Mouse (Mus musculus) adrenal gland, adult 2 months (tissue): Measurements from ENCODE around the gene Ddc. TPM values are rescaled to one million over a fixed set of nuclear protein-coding genes. Genes with fewer than 3 reads are reported as not detected.

Experiments used
- DNase-seq: peaks from one replicate; pipeline ENCODE4 v3.0.0; 2021
- polyA plus RNA-seq: library from polyadenylated mRNA; depleted of rRNA; stranded (reverse); fragments of >200 nt; gene quantifications from 2 replicates; pipeline ENCODE4 v1.2.3, GENCODE M21; 2012
- total RNA-seq, 2 experiments: library from RNA; stranded (reverse); gene quantifications; 2 replicates each; pipeline ENCODE4 v1.2.3; 2021

Gene Ddc
- total and polyA plus RNA-seq, 3 experiments, result 13.5 to 86.5 (median 46.1) TPM

DNA sequence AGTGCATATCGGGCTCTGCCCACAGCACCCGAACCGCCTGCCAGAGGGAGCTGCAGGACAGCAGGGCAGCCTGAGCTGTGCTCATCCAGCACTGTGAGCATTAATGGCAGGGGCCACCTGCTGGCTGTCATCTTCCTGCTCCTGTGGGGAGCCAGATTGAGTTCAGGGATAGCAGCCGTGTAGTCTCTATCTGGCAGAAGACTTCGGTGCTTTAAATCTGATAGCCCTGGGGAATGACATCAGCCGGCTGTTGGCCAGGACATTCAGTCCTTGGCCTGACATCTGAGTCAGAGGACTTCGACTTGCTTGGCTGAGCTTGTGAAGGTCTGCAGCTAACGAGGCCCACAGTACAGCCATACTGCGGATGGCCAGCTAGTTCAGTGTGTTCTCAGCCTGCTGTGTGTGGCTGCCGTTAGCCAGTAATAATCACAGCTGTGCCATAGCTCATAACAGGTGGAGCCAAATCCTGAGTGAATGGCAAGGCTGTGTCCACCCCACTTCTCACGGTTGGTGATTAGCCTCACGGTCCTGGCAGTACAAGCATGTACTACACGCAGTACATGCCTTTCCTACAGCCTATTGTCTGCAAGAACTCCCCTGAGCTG, 53.5 kb downstream of the Ddc start:
- DNase-seq, result peak; percentile 94

DNA sequence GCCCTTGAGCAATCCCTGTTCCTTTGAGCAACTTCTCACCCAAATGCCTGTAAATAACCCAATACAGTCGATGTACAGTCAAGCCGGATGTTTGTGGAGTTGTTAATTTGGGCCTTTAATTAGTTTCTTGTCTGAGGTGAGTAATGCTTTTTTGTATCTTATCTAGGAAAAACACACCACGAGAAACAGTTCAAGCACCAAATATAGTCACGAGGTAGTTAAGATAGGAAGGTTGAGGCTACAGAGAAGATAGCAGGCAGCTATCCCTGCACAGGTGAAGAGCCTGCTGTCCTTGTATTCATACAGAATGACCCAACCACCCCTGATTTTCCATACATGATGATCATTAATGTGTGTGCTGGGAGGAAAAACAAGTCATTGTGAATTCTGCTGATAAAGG, 56.4 kb downstream of the Ddc start:
- DNase-seq, result no peak

DNA sequence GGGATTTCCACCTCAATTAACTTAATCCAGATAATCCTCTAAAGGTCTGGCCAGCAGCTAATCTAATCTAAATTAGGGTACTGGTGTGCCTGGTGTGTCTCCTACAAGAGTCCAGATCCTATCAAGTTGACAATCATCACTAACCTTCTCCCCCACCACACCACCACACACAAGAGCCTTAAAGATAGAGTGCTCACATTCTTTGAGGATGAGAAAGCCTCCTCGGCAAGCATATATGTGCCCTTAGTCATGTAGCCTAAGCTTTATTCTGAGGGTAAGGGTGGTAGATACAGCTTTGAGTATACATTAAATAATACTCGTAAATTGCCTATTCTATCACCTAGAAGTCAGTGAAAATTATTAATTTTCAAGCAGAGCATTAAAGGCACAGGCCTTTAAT, 57.2 kb downstream of the Ddc start:
- DNase-seq, result no peak

GRCm38 (mm10) chr11:11839874-11840273, 58.1 kb downstream of the Ddc start:
- DNase-seq, result no peak

DNA sequence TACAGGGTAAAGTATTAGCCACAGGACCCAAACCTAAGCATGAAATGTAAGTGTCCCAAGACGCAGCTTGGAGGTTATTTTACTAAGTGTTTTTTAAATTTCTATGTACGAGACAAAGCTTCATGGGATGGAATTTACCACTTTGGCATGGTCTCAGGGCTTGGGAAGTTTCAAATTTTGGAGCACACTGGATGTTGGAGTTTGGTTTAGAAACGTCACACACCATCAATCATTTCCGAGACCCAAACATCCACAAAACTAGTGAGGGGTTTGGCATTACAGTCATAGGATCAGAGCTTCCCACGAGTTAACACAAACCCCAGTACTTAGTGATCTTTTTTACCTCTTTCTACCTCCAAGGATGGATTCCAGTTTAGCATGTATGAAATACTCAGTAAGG, 60.6 kb downstream of the Ddc start:
- DNase-seq, result no peak

DNA sequence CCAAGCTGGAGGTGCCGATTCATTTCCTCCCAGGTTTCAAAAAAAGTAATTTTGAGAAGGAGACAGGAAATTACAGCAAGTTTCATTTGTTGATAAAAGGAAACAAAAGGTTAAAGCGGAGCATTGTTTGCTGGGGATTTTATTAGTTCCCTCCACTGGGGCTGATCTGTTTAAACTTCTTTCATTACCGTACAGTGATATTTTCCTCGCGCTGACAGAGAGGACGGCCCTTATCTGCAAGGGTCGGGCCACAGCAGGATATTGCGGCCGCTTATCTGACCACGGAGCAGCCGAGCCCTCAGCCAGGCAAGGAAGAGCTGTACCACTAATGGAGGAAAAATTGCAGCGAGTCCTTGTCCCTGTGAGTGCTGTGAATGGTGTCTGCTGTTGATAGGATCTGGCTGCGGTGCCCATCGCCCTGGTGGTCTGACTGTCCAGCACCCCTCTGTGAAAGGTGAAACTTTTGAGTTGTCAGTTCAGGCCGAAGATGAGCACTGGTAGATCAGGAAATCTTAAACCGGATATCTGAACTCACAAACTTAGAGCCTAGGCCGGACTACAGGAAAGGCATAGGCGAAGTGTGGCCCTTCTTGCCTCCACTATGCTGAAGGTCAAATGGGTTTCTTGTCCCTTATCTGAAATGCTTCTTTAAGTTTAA, 61.1 kb downstream of the Ddc start:
- peak; percentile 69 for DNase-seq

DNA sequence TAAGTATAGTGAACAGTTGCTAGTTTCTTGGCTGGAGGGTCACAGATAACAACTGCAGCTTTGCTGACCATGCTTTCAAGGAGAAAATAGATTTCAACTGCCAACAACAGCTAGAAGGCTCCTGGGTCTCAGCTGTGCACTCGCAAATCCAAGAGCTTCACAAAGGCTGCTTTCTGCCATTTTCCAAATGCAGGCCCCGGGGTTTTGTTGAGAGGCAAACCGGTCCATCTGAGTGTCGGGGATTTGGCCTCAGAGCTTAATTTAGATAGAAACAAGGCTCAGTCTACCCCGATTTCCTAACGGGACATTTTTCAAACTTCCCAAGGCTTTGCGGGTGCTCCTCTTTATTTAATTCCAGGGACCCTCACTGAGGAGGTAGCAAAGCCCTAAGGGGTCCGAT, 61.7 kb downstream of the Ddc start:
- no peak for DNase-seq

- DNase-seq, result no peak
Measured at GRCm38 (mm10) chr11:11835791-11836190, 62.2 kb downstream of the Ddc start.

DNA sequence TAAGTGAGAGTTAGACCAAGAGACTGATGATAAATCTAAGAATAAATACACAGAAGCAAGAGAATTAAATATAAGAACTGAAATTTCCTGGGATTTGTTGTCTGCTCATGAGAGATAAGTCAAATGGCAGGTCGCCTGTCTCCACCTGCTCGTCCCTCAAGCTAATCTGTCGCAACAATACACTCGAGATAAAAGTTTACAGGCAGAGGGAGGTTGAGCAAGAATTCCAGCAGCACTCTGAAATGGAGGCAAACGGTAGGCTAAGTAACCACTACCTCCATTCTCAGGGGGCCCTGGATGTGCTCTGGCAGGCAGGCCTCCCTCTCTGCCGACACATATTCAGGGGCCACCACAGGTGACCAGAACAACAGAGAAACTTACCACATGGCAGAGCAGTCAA, 62.6 kb downstream of the Ddc start:
- no peak for DNase-seq

GRCm38 (mm10) chr11:11833100-11833499, 64.8 kb downstream of the Ddc start:
- DNase-seq, result peak; percentile 25

GRCm38 (mm10) chr11:11832755-11833084, 65.2 kb downstream of the Ddc start:
- DNase-seq, result peak; percentile 53

DNA sequence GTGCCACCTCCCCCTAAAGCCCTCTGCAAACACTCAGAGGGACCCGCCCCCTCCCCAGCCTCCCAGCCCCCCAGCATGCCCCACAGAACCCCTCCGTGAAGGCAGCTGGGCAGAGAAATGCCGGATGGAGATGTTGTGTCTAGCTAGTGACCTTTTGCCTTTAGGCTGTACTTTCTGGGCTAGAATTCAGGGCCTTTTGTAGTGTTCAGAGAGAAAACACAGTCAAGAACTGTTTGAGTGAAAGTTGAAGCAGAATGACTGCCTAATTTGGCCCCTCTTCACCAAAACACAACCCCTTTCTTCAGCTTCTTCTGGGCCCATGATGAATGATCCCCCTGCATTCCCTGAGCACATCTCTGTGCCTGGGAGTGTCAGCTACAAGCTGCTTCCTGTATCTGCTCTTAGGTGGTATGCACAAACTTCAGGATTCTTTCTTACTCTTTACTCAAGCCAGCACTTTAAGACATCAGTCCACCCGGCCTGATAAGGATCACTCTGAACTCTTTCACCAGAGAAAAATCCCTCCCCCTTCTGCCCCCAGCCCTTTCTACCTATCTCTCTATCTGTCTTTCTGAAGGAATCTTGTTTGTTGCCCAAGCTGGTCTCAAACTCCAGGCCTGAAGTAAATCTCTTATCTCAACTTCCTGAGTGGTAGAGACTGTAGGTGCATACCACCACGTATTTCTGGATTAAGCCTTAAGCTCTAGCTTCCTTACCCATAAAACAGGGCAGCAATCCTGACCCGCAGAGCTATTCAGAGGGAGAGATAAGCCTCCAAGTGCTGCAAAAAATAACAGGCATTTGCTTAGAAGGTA, 65.8 kb downstream of the Ddc start:
- DNase-seq, result peak; percentile 24

GRCm38 (mm10) chr11:11831526-11831925, 66.4 kb downstream of the Ddc start:
- DNase-seq, result no peak

DNA sequence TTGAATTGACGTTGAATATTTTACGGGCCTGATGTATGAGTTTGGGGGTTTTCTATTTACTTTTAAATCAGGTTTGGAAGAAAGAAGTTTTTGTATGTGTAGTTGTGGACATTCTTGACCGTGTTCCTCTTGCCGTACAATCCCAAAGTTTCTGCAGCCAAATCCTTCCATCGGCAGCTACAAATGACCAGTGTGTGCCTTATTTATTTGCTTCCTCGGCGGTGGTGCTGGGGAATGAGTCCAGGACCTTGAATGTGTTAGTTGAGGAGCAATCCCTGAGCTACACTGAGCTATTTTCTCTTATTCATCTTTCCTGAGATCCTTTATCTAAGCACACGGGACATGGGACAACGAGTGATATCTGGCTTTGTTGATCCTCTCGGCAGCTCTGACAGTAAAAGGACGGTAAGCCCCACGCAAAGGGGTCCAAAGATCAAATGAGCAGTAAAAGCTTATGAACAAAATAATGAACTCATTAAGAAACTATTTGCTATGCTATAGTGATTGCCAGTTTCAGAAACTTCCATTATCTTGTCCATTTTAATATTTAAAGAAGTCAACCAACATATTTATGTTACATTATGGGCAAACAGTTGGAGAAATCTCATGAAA, 67.0 kb downstream of the Ddc start:
- DNase-seq, result no peak

GRCm38 (mm10) chr11:11829161-11830000, 68.6 kb downstream of the Ddc start:
- DNase-seq, result no peak

DNA sequence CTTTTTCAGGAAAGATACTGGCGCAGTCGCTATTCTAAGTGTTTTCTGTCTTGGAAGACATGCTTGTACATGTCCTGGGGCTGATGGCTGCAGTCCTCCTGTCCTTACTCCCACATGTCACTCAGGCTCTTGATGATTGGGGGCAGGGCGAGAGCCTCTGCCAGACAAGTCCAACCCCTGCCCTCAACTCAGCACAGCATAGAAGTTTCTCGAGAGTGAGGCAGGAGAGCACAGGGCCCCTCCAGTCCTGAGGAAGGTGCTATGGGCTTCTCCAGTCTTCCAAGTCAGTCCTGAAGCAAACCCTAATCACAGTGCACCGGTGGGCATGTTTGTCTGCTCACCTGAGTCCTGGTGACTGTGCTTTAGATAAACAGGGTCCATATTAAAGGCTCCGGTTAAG, 69.2 kb downstream of the Ddc start:
- no peak for DNase-seq

DNA sequence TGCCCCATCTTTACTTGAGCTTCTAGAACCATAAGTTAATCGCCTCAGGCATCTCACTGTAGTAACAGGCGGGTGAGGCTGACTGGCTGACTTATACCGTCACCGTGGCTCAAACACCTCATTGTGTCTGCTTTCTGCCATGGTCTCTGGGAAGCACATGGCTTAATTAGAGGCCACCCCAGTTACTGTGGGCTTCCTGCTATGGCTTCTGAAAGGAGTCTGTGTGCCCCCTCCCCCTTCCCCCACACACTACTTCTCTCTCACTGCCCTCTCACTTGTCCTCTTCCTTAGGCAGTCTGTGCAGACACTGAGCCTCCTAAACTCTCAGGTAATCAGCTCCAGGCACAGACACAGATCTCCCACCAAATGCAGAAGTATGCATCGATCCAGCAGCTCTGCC, 69.7 kb downstream of the Ddc start:
- DNase-seq, result no peak

DNA sequence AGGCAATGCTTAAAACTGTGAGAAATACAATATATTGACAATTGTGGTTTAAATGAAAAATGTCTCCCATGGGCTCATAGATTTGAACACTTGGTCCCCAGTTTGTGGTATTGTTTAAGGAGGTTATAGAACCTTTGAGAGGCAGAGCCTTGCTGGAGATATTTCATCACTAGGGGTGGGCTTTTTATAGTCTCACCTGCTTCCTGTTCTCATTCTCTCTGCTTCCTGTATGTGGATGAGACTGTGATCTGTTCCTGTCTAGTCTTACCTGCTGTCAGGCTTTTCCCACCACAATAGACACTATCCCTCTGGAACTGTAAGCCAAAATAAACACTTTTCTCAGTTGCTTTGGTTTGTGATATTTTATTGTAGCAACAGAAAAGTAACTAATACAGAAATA, 71.5 kb downstream of the Ddc start:
- DNase-seq, result no peak

GRCm38 (mm10) chr11:11825670-11826069, 72.3 kb downstream of the Ddc start:
- peak; percentile 55 for DNase-seq

DNA sequence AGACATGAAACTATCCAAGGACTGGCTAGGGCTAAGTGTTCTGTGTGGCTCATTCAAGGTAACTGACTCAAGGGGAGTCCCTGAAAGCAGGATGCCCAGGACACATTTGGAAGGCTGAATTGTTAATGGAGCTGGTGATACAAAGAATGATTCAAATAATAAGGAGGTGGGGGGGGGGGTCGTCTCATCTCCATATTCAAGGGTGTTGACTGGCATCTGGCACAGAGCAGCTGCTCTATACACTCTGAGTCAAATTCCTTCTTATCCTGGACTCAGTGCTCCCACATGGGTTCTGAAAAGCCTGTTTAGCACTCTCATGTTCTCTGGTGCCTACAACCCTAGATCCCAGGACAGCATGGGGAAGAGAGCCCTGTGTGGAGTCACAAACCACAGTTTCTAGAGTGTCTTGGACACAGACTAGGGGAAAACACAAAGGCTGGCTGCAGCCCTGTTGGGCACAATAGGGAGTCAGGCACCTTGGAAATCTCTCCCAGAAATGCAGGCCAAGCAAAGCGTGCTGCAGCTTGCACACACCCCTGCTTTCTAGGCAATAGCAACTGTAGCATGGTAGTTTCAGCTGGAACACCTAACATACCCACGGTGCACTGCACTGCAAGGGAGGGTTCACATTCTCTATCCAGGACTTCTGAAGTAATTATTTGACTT, 72.8 kb downstream of the Ddc start:
- DNase-seq, result peak; percentile 55
